34 mouse cellular contexts compared by ENCODE assay signal in the genomic region with DNA sequence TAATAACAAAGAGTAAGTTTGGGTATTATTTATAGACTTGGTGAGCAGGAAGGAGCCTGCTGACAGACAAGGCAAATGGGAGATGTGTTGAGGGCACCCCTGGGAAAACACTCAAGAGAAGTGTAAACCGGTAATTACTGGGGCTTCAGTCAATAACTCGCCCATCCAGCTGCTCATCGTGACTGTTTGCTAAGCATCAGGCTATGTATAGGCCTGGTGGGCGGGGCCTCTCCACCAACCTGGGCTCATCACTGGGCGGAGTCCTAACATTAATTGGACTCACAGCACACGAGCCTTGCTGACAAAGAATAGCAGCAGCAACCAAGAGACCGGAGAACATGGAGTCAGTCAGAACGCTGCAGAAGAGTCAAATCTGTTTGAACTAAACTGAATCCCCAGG. TPM values are rescaled to one million over a fixed set of nuclear protein-coding genes. Genes with fewer than 3 reads are reported as not detected.
DNase-seq lines count a peak whose midpoint lies in the region; ATAC-seq and TF ChIP-seq lines count a peak whose summit lies in the region.
"Had no signal": no experiment of that assay in that cellular context is flagged by ENCODE, and none has a peak within 500 bp of the region (broad histone marks: within the 10 kb centered on the region; RNA-seq: fewer than 3 reads in every experiment).

No protein-coding gene starts in this region.

- no peak for TF ChIP-seq POLR2A in brain, embryonic 14.5 days (IDR thresholded peaks at IDR 0.05; ENCODE audit: borderline replicate concordance, extremely low read depth, insufficient read depth, insufficient read length, poor library complexity, severe bottlenecking)

- no peak for TF ChIP-seq CTCF in brain, embryonic 14.5 days (IDR thresholded peaks at IDR 0.05; ENCODE audit: borderline replicate concordance, extremely low read depth, insufficient read depth, insufficient read length)

- no peaks in the 10 kb centered on the region for H3K9me3 ChIP-seq in midbrain, embryonic 11.5 days (ENCODE audit: control insufficient read depth, low read length)
- no peaks in the 10 kb centered on the region for H3K9me3 ChIP-seq in midbrain, embryonic 16.5 days (replicated peaks; ENCODE audit: control insufficient read depth, low read length, poor library complexity, severe bottlenecking)
- H3K9me3 ChIP-seq: hindbrain, embryonic 12.5 days; midbrain, embryonic 12.5 days had no signal

- DNase-seq in midbrain, embryonic 11.5 days (ENCODE audit: low spot score, missing footprints), result no peak
- DNase-seq in R1 (ENCODE audit: low read depth, low spot score), result peak; percentile 39
- DNase-seq in brain, embryonic 14.5 days (ENCODE audit: low read depth), result peak; percentile 39
- DNase-seq in mesoderm, embryonic 11.5 days (ENCODE audit: low read depth, low spot score), result peak; percentile 34
- no peak for DNase-seq in adrenal gland, postnatal 10 days
- DNase-seq in spleen, postnatal 14 days (ENCODE audit: low spot score in 2 of 2), result no peak
- DNase-seq: adrenal gland, adult 2 months; cerebellum, adult 9-10 months; cerebellum, postnatal 36 days; gastrocnemius, adult 2 months; gastrocnemius, postnatal 36 days; heart, adult 18-20 months; heart, postnatal 36 days; kidney, adult 11 months; kidney, postnatal 14 days; liver; lung, adult 2 months; lung, postnatal 10 days; right cerebral cortex, adult 18-20 months; spleen, adult 18-20 months; thymus, adult 18-20 months; thymus, postnatal 4 days had no signal

- no peaks in the 10 kb centered on the region for H3K36me3 ChIP-seq in midbrain, embryonic 11.5 days (ENCODE audit: control insufficient read depth, insufficient read depth, low read length)
- H3K36me3 ChIP-seq in midbrain, embryonic 16.5 days (ENCODE audit: control insufficient read depth, insufficient read depth, low read length), result no peaks in the 10 kb centered on the region
- H3K36me3 ChIP-seq: hindbrain, embryonic 12.5 days; midbrain, embryonic 12.5 days had no signal

- no peak overlapping the region for H3K9ac ChIP-seq in midbrain, embryonic 11.5 days (ENCODE audit: low read length)
- no peak overlapping the region for H3K9ac ChIP-seq in midbrain, embryonic 16.5 days (ENCODE audit: low read depth, low read length)
- H3K9ac ChIP-seq: hindbrain, embryonic 12.5 days; liver, embryonic 14.5 days; midbrain, embryonic 12.5 days had no signal

- H3K4me2 ChIP-seq in midbrain, embryonic 11.5 days, result no peak overlapping the region
- H3K4me2 ChIP-seq in midbrain, embryonic 16.5 days (ENCODE audit: low read length), result no peak overlapping the region
- H3K4me2 ChIP-seq: heart, embryonic 11.5 days; hindbrain, embryonic 12.5 days; midbrain, embryonic 12.5 days had no signal

- H3K4me3 ChIP-seq in midbrain, embryonic 11.5 days (ENCODE audit: low read depth, low read length), result no peak overlapping the region
- no peak overlapping the region for H3K4me3 ChIP-seq in midbrain, embryonic 16.5 days (ENCODE audit: low read depth, low read length)
- H3K4me3 ChIP-seq: gastrocnemius, adult 2 months; hindbrain, embryonic 12.5 days; midbrain, embryonic 12.5 days had no signal

- H3K4me1 ChIP-seq in midbrain, embryonic 11.5 days (ENCODE audit: control insufficient read depth, insufficient read depth, low read length), result no peaks in the 10 kb centered on the region
- no peaks in the 10 kb centered on the region for H3K4me1 ChIP-seq in midbrain, embryonic 16.5 days (ENCODE audit: control insufficient read depth, insufficient read depth, low read length)
- H3K4me1 ChIP-seq: hindbrain, embryonic 12.5 days; midbrain, embryonic 12.5 days had no signal

- WGBS in midbrain, embryonic 11.5 days, result 73% methylated on average over 8 of the region's 8 CpGs
- WGBS in midbrain, embryonic 16.5 days, result 61% methylated on average over 8 of the region's 8 CpGs

- no peaks in the 10 kb centered on the region for H3K27me3 ChIP-seq in midbrain, embryonic 11.5 days (ENCODE audit: control insufficient read depth, insufficient read depth, low read length)
- no peaks in the 10 kb centered on the region for H3K27me3 ChIP-seq in midbrain, embryonic 16.5 days (ENCODE audit: control insufficient read depth, insufficient read depth, low read depth, low read length)
- H3K27me3 ChIP-seq: hindbrain, embryonic 12.5 days; midbrain, embryonic 12.5 days had no signal

- no peak overlapping the region for H3K27ac ChIP-seq in midbrain, embryonic 11.5 days (ENCODE audit: low read depth, low read length)
- H3K27ac ChIP-seq in midbrain, embryonic 16.5 days (ENCODE audit: low read length), result no peak overlapping the region
- H3K27ac ChIP-seq: gastrocnemius, adult 2 months; hindbrain, embryonic 12.5 days; hindbrain, postnatal 0 days; liver, embryonic 14.5 days; macrophage; midbrain, embryonic 12.5 days; stomach, postnatal 0 days had no signal

- peak; percentile 46; the same call in 1 of the 2 replicates for ATAC-seq in midbrain, embryonic 11.5 days (ENCODE audit: low FRiP score)
- ATAC-seq in midbrain, embryonic 16.5 days, result no peak
- ATAC-seq: activated CD4-positive, CD25-positive, alpha-beta regulatory T cell, adult 4 months; CD4-positive, CD25-positive, alpha-beta regulatory T cell, adult 4 months; forebrain, embryonic 16.5 days; hindbrain, postnatal 0 days had no signal

RNA-seq across cellular contexts. Expression of gene Bcas1, which starts 1.3 kb away (rescaled TPM):
- 2.4 and 2.7 TPM in 2 replicates for polyA plus RNA-seq in midbrain, embryonic 11.5 days (2014; fragmentation: Nextera tagmentation; extraction: Ambion mirVana)
- polyA plus RNA-seq in midbrain, embryonic 16.5 days (2015; fragmentation: Nextera tagmentation; extraction: Ambion mirVana), result 7.2 and 9.9 TPM in 2 replicates
- 3.7 and 9.4 TPM in 2 replicates for polyA plus RNA-seq in brain, embryonic 14.5 days (2012; rRNA removed)
- total RNA-seq in adrenal gland, postnatal 10 days (2021), result under 1 TPM; 0.90 to 0.91 TPM
- total RNA-seq: heart, postnatal 36 days had no signal
- polyA plus RNA-seq: adrenal gland, adult 2 months; kidney, embryonic 14.5 days; macrophage had no signal

Comparison
In these comparisons a context has a peak if more than half of its experiments do, and no peak if none do; other contexts are left out.
1. DNase-seq: peak in R1 (single experiment), brain, embryonic 14.5 days (single experiment) and mesoderm, embryonic 11.5 days (single experiment); none in midbrain, embryonic 11.5 days (single experiment), adrenal gland, postnatal 10 days (single experiment) and spleen, postnatal 14 days (0 of 2).